Mouse (Mus musculus): ENCODE results near the gene Fcrl5.
A peak's percentile ranks its signal among the peaks of the same experiment; 100 is the strongest.

Fcrl5 gene

GRCm38 (mm10) chr3:87500088-87501055 lies 64.8 kb downstream of the Fcrl5 start:
- no peak for DNase-seq (ENCODE audit: inconsistent ontology term)

GRCm38 (mm10) chr3:87501151-87501550 lies 65.6 kb downstream of the Fcrl5 start:
- DNase-seq (ENCODE audit: inconsistent ontology term): no peak

DNA sequence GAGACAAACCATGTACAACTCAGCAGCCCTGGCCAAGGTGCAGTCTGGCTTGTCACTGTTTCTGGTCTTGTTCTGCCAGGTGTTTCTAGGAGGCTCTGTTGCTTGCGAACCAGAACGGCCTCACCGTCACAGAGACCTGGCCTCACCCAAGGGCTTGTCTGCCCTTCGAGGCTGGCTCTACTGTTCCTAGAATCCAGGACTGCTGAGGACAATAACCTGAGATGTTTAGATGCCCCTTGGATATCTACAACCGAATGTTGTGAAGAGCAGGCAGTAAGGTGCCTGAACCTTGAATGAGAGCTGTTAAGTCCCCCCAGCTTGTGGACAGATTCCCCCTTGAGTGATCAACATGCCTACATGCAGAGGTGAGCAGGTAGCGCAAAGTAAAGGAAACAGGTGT lies 67.2 kb downstream of the Fcrl5 start:
- no peak for DNase-seq (ENCODE audit: inconsistent ontology term)

GRCm38 (mm10) chr3:87504330-87504729 lies 68.8 kb downstream of the Fcrl5 start:
- DNase-seq (ENCODE audit: inconsistent ontology term): peak; percentile 67

DNA sequence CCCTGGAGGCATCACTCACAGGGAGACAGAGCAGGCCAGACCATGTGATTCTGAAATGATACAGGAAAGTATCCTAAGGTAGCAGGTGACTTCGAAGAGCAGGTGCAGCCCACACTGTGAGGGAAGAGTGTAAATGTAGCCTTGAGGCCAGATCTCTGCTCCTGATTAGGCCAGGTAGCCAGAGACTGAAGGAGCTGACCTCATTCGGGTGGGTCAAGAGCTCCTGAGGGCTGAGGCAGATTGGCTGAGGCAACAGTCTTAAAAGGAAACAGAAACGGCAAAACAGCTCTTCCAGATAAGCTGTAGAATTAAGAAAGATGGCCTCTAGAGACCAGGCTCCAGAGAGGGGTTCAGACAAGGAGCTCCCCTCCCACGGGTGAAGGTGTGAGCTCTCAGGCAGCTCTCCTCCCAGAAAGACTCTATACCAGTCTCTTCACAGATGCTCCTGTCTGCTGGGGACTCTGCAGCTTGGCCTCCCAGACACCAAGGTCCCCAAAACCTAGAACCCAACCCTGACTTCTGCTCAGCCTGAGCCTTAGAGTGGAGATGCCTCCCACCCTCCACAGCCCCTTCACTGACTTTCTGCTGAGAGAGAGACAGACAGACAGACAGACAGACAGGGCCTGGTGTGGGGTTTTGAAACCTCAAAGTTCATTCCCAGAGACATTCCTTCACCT lies 69.3 kb downstream of the Fcrl5 start:
- DNase-seq (ENCODE audit: inconsistent ontology term): no peak

DNA sequence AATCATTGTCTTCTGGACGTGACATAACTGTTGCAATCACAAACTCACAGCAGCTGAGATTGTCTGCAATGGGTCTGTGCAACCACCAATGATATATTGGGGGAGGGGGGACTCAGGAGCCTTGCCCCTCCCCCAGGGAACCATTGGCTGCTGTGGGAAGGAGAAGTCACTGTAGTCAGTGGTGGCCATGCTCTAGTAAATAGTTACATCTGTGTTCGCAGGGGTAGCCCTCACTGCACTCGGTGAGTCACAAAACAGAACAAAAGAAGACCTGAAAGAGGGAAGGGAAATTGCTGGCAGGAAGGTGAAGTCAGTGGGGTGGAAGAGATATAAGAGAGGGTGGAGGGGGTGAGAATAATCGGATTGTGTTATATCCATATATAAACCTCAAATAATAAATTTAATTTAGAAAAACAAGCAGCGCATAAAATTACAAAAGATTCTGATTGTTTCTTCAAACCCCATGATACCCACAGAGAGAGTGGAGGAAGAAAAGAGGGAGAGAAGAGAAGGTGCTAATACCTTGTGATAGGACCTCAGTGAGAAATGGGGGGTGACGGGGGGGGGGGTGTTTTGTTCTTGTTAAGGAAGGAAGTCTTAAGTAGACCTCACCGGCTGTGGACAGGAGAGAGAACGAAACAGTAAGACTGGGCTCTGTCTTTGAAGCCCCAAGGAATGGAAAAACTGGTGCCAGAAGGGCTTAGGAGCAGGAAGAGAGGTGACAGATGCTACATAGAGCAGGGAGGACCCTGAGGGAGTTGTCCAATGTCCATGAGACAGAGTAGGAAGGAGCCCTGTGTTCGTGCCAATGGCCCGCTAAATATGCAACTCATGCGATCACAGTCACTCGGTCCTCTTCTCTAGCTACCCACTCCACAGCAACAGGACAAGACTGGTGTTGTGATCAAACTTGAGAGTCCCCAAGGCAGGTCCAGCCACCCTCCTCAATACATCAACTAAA lies 71.2 kb downstream of the Fcrl5 start:
- peak; percentile 46 for DNase-seq (ENCODE audit: inconsistent ontology term)

GRCm38 (mm10) chr3:87508205-87508901 lies 72.8 kb downstream of the Fcrl5 start:
- peak; percentile 85 for DNase-seq (ENCODE audit: inconsistent ontology term)

GRCm38 (mm10) chr3:87509061-87509460 lies 73.5 kb downstream of the Fcrl5 start:
- DNase-seq (ENCODE audit: inconsistent ontology term): peak; percentile 26

GRCm38 (mm10) chr3:87510832-87511231 lies 75.3 kb downstream of the Fcrl5 start:
- no peak for DNase-seq (ENCODE audit: inconsistent ontology term)

DNA sequence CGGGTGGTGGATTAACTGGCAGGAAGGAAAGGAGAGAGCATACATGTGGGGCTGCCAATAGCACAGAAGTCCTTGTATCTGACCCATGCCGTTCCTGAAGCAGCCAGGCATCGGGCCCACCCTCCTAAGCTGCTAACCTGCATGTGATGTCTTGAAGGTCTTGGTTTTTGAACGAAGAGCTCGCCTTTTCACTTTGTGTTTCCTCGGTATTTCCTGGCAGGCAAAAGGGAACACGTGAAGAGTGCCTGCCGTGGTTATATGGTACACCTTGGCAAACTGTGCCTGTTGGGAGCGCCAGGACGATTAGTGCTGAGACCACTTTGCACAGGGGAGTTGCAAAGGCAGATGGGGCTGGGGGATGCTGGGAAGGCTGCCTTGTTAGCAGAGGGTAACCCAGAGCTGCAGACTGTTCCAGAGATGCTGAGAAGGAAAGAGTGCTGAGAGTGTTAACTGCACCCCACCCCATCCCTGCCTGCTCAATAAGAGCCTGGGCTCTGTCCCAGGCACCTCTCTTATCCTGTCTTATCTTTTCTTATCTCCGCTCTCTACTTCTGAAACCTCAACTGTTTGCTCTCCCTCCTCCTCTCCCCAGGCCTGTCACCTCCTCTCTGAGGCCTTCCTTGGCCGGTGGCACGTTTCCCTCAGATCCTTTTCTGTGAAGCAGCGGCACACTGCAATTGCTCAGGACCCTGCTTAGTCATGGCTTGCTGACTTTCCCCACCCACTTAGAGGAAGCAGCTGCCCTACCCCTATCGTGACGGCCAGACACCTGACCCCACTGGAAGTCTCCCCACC lies 76.6 kb downstream of the Fcrl5 start:
- DNase-seq (ENCODE audit: inconsistent ontology term): no peak

- peak; percentile 68 for DNase-seq (ENCODE audit: inconsistent ontology term)
Observed at GRCm38 (mm10) chr3:87515567-87516081, 80.1 kb downstream of the Fcrl5 start.

GRCm38 (mm10) chr3:87518425-87518824 lies 82.9 kb downstream of the Fcrl5 start:
- DNase-seq (ENCODE audit: inconsistent ontology term): no peak

DNA sequence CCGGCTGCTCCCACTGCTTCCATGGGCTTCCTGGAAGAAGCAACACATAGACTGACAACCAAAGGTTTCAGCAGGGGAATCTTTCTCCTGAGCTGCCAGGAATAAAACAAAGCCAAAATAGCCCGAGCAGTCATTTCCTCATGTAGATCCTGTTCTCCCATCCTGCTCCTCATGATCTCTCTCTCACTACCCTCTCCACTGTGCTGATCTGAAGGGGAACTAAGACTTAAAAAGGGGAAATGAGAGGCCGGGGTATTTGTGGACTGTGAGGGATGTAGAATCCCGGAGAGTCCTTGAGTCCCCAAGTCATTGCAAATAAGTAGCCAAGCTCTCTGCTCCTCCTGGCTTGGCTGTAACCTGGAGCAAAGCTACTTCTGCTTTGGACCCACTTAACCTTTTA lies 85.6 kb downstream of the Fcrl5 start:
- DNase-seq (ENCODE audit: inconsistent ontology term): no peak

DNA sequence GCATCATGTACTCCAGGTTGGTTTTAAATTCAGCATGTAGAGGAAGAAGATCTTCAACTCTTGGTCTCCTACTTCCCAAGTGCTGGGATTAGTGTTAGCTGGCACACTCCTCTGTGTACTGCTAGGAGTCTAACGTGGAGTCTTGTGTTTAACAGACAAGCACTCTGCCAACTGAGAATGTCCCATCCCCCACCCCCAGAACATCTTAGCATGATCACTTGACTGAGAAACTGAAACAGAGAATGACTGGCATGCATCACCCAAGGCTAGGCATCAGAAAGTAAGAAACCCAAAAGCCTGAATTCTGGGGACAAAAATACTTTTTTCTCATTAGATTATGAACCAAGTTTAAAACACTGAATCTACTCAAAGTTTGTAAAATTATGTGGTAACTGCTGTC lies 86.3 kb downstream of the Fcrl5 start:
- DNase-seq (ENCODE audit: inconsistent ontology term): no peak

GRCm38 (mm10) chr3:87523701-87524100 lies 88.1 kb downstream of the Fcrl5 start:
- no peak for DNase-seq (ENCODE audit: inconsistent ontology term)

DNA sequence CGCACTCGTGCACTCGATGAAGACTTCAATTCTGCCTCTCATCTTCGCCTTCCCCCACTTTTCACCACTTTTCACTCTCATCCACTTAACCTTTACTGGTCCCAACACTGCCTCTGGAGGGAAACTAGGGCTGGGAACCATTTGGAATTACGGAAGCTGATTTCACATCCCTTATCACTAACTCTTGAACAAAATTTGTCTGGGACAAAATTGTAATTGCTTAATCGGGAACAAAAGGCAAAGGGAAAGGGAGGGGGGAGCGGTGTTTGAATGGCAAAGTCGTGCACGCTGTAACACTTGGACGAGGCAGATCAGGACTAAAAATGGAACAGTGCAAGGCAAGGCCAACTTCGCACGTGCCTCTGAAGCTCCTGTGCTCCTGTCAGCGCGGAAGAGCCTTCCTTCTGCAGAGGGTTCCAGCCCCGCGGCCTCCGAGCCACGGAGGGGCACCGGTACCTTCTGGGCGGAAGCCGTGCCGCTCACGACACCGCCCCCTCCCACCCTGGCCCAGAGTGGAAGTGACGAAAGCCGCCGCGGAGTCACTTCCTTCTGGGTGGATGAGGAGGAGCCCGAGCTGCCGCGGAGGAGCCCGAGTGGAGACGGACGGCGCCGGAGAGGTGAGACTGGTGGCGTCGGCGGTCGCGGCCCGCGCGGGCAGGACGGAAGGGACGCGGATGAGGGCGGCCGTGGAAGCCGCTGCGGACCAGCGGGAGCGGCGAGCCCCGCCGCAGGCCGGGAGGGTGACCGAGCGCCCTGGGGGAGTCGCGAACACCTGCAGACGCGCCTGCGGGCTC lies 89.7 kb downstream of the Fcrl5 start, which contains the start of gene Etv3:
Gene Etv3, plus strand, starts transcription at position 365 of the 794 bp plus-strand sequence.
- peak; percentile 93 for DNase-seq (ENCODE audit: inconsistent ontology term)

- DNase-seq (ENCODE audit: inconsistent ontology term): peak; percentile 60
Observed at GRCm38 (mm10) chr3:87525837-87526570, 90.4 kb downstream of the Fcrl5 start.

DNA sequence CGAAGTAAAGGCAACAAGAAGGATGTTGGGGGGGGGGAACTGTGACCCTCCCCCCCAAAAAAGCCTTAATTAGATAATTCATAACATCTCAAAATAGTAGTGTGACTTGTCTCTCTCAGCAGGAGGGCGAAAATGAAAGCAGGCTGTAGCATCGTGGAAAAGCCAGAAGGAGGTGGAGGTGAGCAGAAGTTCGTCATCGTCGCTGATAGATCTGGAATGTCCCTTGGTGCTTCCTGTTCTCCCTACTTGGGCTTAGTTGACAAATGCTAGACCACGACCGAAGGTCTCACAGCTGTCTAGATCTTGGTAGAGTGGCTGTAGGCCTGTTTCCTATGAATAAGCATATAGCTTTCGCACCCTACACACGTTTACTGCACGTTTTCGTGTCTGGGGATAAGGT lies 91.6 kb downstream of the Fcrl5 start:
- DNase-seq (ENCODE audit: inconsistent ontology term): no peak

Data from Muller cell, postnatal 12 days (primary cell).